Mouse (Mus musculus): ENCODE data around the gene Adcy2.

- TF ChIP-seq CTCF (IDR thresholded peaks at IDR 0.05; ENCODE audit: control insufficient read depth, insufficient read depth, insufficient read length) (no peak), MAX (IDR thresholded peaks at IDR 0.05) (no peak), USF1 (IDR thresholded peaks at IDR 0.05; ENCODE audit: low read depth) (no peak), MYOD1 (IDR thresholded peaks at IDR 0.05; ENCODE audit: control insufficient read depth, insufficient read length, low read depth) (no peak), FOSL1 (IDR thresholded peaks at IDR 0.05; ENCODE audit: insufficient read depth, low read length, poor library complexity, severe bottlenecking) (no peak), CEBPB (IDR thresholded peaks at IDR 0.05; ENCODE audit: low read depth) (no peak)
Observed at GRCm38 (mm10) chr13:68597199-68597598, 402.1 kb downstream of the Adcy2 start, which contains the start of gene 1700001L19Rik.
